Mouse (Mus musculus): Measurements from ENCODE around the gene B230217C12Rik. TPM values are rescaled to one million over a fixed set of nuclear protein-coding genes. Genes with fewer than 3 reads are reported as not detected.

B230217C12Rik gene
- total RNA-seq (2014; fragmentation: Nextera tagmentation) (0.45 and 1.7 TPM in 2 replicates), total RNA-seq (2017) (0.91 TPM in 1 of 2 replicates, not detected in the other)

DNA sequence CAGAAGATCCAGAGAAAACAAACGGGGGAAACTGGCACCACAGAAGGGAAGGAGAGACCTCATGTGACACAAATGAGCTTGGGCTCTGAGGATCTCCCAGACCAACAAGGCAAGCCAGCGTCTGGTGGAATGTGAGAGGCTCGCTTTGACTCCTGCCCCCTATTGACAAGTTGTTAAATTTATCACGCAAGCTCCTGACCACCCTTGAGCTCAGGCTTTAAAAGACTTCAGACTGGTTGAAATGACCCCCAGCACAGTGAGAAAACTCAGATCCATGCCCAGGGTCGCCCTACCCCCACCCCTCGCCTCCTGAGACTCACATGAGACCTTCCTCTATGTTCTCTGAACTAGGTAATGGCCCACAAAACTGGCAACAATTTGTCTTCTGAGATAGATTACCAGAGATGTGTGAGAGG is at the start of gene B230217C12Rik:
Gene B230217C12Rik, plus strand, starts transcription at position 242 of the 416 bp plus-strand sequence.
- peak; percentile 43; the same call in 1 of the 2 replicates for ATAC-seq (replicated peaks; ENCODE audit: low FRiP score, low TSS enrichment, poor library complexity, severe bottlenecking)

DNA sequence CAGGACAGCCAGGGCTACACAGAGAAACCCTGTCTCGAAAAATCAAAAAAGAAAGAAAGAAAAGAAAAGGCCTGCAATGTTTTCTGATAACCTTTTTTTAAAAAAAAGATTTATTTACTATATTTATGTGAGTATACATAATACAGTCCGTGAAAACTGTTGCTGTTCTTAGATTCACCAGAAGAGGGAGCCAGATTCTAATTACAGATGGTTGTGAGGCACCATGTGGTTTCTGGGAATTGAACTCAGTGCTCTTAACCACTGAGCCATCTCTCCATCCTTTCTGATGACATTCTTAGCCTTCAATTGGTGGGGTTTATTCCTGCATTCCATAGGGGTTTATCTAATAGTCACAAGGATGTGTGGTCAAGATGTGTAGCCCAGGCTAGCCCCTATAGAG is 47.4 kb upstream of the B230217C12Rik start:
- ATAC-seq (replicated peaks; ENCODE audit: low FRiP score, low TSS enrichment, poor library complexity, severe bottlenecking) = 0 out of 2 replicates have a peak, but pooled peaks have one; percentile 59

DNA sequence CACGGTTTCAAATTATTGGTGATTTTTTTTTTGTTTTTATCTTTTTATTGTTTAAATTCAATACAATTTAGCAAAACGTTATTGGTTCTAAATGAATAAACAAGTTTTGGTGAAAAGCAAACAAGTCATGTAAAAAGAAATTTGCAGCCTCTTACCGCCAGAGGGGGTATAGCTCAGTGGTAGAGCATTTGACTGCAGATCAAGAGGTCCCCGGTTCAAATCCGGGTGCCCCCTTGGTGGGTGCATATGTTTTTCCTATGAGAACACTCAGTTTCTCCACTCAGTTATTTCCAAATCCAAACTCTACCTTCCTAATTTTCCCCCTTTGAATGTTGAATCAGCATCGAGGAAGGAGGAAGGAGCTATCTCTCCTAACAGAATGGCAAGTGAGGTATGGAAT is 43.7 kb upstream of the B230217C12Rik start:
- no peak for ATAC-seq (replicated peaks; ENCODE audit: low FRiP score, low TSS enrichment, poor library complexity, severe bottlenecking)

DNA sequence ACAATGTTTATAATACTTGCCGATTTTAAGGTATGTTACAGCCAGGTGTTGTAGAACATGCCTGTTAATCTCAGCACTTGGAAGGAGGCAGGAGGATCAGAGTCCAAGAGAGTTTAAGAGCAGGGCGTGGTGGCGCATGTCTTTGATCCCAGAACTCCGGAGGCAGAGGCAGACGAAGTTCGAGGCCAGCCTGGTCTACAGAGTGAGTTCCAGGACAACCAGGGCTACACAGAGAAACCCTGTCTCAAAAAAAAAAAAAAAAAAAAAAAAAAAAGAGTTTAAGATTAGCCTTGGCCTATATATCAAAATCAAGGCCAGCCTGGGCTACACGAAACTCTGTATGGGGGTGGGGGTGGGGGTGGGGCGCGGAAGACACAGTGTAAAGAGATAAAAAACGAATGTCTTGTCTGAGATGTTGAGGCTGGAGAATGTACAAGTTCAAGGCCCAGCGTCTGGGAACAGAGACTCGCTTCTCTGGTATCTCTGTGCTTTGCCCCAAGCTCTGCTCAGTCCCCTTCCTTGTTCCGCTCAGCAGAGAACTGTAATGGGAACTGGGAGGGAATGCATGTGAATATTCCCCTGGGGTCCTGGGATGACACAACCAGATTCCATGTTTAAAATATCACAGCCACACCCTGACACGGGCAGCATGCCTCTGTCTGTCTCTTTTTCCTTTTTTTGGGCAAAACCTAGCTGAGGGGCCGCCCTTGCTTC is 43.1 kb upstream of the B230217C12Rik start:
- ATAC-seq (replicated peaks; ENCODE audit: low FRiP score, low TSS enrichment, poor library complexity, severe bottlenecking) = no peak

DNA sequence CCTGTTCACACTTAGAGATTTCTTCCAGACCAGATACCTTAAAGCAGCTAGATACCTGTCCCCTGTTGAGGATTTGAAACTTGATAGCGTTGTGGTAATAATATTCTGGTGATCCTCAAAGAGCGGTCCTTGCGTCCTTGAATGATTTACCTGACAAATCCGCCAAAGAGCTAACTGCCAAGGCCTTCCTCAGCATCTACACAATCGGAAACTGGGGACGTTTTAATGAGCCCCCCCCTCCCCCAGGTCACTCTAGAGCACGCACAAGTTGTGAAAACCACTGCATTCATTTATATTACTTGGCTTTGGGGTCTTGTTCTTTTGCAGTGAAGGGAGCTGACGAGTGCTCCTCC is 42.5 kb upstream of the B230217C12Rik start:
- ATAC-seq (replicated peaks; ENCODE audit: low FRiP score, low TSS enrichment, poor library complexity, severe bottlenecking) = no peak

GRCm38 (mm10) chr11:97798782-97799145 is 41.8 kb upstream of the B230217C12Rik start, which contains the start of gene Lasp1:
Gene Lasp1, plus strand, starts transcription at chr11:97799000.
- ATAC-seq (replicated peaks; ENCODE audit: low FRiP score, low TSS enrichment, poor library complexity, severe bottlenecking) = no peak

GRCm38 (mm10) chr11:97799146-97799993 is 41.2 kb upstream of the B230217C12Rik start:
- peak; percentile 51 for ATAC-seq (replicated peaks; ENCODE audit: low FRiP score, low TSS enrichment, poor library complexity, severe bottlenecking)

- peak; percentile 59 for ATAC-seq (replicated peaks; ENCODE audit: low FRiP score, low TSS enrichment, poor library complexity, severe bottlenecking)
Measured at GRCm38 (mm10) chr11:97799994-97800690, 40.4 kb upstream of the B230217C12Rik start.

DNA sequence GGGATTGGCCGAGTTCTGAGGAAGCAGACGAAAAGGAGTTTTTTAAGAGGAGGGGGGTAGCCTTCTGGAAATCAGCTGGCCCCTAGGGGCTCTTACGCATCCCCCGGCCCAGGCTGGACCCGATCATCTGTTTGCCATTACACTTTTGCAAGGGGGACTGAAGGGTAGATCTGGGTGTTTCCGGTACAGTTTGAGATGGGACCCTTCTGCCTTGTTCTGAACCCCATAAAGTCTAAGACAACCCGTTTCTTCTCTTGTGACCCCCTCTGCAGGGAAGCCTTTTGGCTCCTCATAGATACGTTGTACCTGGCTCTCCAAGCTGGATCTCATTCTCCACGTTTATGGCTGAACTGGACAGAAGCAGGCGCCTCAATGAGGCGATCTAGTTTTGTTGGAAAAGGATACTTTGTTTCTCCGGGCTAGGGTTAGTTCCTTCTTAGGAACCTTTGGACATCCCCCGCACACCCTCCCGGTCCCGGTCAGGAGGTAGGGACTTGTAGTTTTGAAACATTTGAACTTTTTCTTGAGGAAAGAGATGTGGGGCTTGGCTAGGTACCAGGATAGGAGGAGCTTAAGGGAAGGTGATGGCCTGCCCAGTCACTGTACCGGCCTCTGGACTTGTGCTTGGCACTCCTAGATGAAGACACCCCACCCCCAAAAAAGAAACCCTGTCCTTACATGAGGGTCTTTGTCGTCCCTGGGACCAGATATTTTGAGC is 39.7 kb upstream of the B230217C12Rik start:
- no peak for ATAC-seq (replicated peaks; ENCODE audit: low FRiP score, low TSS enrichment, poor library complexity, severe bottlenecking)

GRCm38 (mm10) chr11:97801409-97802193 is 39.0 kb upstream of the B230217C12Rik start:
- ATAC-seq (replicated peaks; ENCODE audit: low FRiP score, low TSS enrichment, poor library complexity, severe bottlenecking) = no peak

- no peak for ATAC-seq (replicated peaks; ENCODE audit: low FRiP score, low TSS enrichment, poor library complexity, severe bottlenecking)
Measured at GRCm38 (mm10) chr11:97802194-97802470, 38.4 kb upstream of the B230217C12Rik start.

- ATAC-seq (replicated peaks; ENCODE audit: low FRiP score, low TSS enrichment, poor library complexity, severe bottlenecking) = no peak
Measured at GRCm38 (mm10) chr11:97802495-97802894, 38.1 kb upstream of the B230217C12Rik start.

DNA sequence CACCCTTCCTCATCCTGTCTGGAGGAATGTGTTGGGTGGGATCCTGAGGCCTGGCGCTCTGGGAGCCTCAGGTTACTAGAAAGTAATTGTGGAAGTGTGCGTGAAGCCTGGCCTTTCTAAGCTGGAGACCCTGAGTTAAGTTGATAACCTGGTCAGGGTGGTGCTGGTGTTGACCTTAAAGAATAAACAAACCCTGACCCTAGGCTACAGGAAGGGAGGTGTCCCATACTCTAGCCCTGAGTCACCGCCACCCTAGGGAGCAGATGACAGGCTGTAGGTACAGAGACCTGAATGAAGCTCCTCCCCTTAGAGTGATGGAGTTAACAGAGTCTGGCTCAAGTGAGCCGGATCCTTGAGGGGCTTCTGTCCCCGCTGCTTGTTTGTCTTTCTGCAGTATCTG is 36.7 kb upstream of the B230217C12Rik start:
- no peak for ATAC-seq (replicated peaks; ENCODE audit: low FRiP score, low TSS enrichment, poor library complexity, severe bottlenecking)

DNA sequence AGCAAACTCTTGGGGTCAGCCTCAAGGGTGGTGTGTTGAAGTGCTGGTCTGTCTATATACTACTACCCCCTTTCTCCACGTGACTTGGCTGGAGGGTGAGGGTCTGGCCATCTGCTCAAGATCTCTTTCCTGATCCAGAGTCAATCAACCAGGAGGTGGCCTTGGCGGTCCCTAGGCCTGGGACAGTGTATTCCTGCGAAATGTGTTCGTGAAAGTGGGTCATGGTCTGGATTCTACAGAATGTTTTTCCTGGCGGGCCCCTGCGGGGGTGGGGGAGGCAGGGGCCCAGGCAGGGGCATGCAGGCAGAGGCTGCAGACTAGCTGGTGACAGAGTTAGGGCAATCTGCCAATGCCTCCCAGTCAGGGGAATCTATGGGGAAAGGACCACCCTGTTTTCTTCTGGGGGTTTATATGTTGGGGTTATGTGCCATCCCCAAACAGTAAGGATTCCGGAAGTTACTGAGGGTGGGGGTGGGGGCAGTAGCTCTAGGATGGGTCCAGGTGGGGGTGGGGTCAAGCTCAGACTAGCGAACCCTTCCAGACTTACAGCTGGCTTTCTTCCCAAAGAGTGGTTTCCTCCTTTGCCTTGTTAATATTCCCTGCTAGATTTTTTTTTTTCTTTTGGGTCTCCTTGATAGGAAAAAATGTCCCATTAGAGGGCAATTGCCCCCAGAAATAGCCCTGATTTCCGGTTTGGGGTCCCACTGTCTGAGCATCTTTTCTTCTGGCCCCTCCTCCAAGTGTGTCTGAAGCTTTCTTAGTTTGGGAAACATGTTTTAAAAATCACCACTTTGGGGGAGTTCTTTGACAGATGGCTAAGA is 35.5 kb upstream of the B230217C12Rik start:
- no peak for ATAC-seq (replicated peaks; ENCODE audit: low FRiP score, low TSS enrichment, poor library complexity, severe bottlenecking)

DNA sequence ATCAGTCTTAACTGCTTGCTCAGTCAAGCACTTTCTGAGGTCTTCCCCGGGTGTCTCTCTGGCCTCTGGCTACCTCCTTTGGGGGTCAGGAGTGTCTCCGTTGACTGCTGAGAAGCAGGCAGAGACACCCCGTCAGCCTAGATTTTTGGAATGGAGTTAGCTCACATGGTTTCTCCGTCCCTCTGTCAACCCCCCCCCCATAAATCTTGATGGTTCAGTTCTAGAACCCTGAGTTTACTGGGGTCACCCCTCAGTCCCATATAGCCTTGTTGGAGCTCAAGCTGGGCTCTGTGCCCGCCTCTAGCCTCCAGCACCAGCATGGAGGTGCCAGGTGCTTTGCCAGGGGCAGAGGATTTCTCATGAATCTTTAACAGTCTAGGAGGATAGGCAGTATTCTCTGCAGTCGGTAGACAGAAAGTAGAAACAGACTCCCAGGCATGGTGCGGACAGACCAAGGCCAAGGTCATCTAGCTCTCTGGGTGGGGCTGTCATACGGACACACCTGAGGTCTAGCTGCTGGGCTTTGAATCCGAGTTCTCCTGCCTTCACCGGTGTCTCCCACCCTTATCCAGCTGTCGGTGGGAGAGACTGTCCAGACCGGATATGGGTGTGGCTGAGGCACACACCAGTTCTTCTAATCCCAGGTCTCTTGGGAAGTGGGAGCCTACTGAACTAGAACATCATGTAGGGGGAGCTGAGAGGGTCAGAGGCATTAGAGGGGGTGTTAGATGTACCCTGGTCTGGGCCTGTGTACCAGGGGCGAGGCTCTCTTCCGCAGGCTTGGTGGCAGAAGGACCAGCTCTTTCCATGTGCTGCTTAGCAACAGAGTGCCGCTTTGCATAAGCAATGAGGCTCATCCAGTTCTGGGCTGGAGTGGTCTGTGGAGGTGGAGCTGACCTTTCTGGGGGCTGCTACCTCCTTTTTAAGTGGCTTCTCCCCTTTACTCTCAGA is 34.6 kb upstream of the B230217C12Rik start:
- no peak for ATAC-seq (replicated peaks; ENCODE audit: low FRiP score, low TSS enrichment, poor library complexity, severe bottlenecking)

- no peak for ATAC-seq (replicated peaks; ENCODE audit: low FRiP score, low TSS enrichment, poor library complexity, severe bottlenecking)
Measured at GRCm38 (mm10) chr11:97806613-97806964, 34.0 kb upstream of the B230217C12Rik start.

DNA sequence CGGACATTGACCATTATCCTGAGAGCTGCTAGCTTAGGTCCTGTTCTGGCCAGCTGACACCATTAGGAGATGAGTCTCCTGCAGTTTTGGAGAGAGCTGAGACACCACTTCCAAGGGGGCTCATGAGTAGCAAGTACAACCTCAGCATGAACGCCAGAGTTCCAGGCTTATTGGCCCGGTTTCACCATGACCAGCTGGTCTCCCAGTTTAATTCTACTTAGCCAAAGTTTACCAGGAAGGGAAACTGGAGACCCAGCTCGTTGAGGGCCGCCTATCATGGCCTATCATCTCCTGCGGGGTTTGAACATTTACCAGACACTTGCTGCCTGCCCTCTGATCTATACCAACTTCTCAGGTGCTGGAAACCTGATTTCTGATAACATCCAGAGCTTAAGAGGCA is 33.0 kb upstream of the B230217C12Rik start:
- no peak for ATAC-seq (replicated peaks; ENCODE audit: low FRiP score, low TSS enrichment, poor library complexity, severe bottlenecking)

All from megakaryocyte-erythroid progenitor cell, adult 5-6 weeks (primary cell).